ENCODE assay signal across 8 mouse cellular contexts in genomic region chr7:65644643-65645351, GRCm38 (mm10). TPM values are rescaled to one million over a fixed set of nuclear protein-coding genes. Genes with fewer than 3 reads are reported as not detected.
DNase-seq lines count a peak whose midpoint lies in the region; ATAC-seq lines count a peak whose summit lies in the region.

Gene Tarsl2 (plus strand): TSS chr7:65644898.

- WGBS in intestine, embryonic 14.5 days = under 1% methylated on average over 64 of the region's 64 CpGs

- no peaks in the 10 kb centered on the region for H3K9me3 ChIP-seq in intestine, embryonic 14.5 days (ENCODE audit: control insufficient read depth, low read length)

- H3K9ac ChIP-seq in intestine, embryonic 14.5 days (ENCODE audit: low read length) = peak within 1 kb of the TSS; percentile 45

- intact Hi-C loops in left cerebral cortex, postnatal 14 days (cut with DNase I) = loop anchor here (5.0 kb wide), 1 partner anchor 327 kb away; no protein-coding TSS in a partner anchor

- H3K27me3 ChIP-seq in intestine, embryonic 14.5 days (replicated peaks; ENCODE audit: control insufficient read depth, insufficient read depth, low read length) = peaks cover 10% of the 10 kb centered on the region; the same call in 1 of the 2 replicates

- no peaks in the 10 kb centered on the region for H3K4me1 ChIP-seq in intestine, embryonic 14.5 days (replicated peaks; ENCODE audit: control insufficient read depth, insufficient read depth, low read length)

- H3K27ac ChIP-seq in intestine, embryonic 14.5 days (ENCODE audit: low read depth) = peak within 1 kb of the TSS; percentile 28

- H3K4me3 ChIP-seq in intestine, embryonic 14.5 days (ENCODE audit: low read depth, low read length) = peak within 1 kb of the TSS; percentile 54

- peak; percentile 97 for ATAC-seq in intestine, embryonic 14.5 days (replicated peaks; ENCODE audit: low FRiP score, low TSS enrichment, low read depth)

- DNase-seq in adrenal gland, adult 18-20 months (ENCODE audit: low spot score in 2 of 2) = peak; percentile 94 to 97
- DNase-seq in embryo, embryonic 11 days = peak; percentile 97
- DNase-seq in gastrocnemius, postnatal 25 days = peak; percentile 93
- peak; percentile 96 for DNase-seq in intestine, embryonic 14.5 days (ENCODE audit: low spot score)
- peak; percentile 92 to 94 for DNase-seq in left cerebral cortex, postnatal 14 days (ENCODE audit: low spot score in 2 of 2)
- peak; percentile 94 for DNase-seq in mesoderm, embryonic 11.5 days (ENCODE audit: low read depth, low spot score)
- peak; percentile 93 to 95 for DNase-seq in right cerebral cortex, postnatal 36 days (ENCODE audit: low spot score in 2 of 2)
- DNase-seq in yolk sac, embryonic 10.5 days (ENCODE audit: low spot score) = peak; percentile 95

- peak within 1 kb of the TSS; percentile 67 for H3K4me2 ChIP-seq in intestine, embryonic 14.5 days (ENCODE audit: low read length)

- no peaks in the 10 kb centered on the region for H3K36me3 ChIP-seq in intestine, embryonic 14.5 days (ENCODE audit: control insufficient read depth, insufficient read depth, low read length)

RNA-seq across cellular contexts. Expression of gene Tarsl2, which starts in this region (rescaled TPM):
- total RNA-seq in adrenal gland, adult 18-20 months (2021) = 10 to 100 TPM; 12.7 to 18.1 TPM
- total RNA-seq in gastrocnemius, postnatal 25 days (2021) = 10 to 100 TPM; 50.7 to 56.3 TPM
- 8.5 and 8.9 TPM in 2 replicates for polyA plus RNA-seq in intestine, embryonic 14.5 days (2014; fragmentation: Nextera tagmentation; extraction: Ambion mirVana)
- total RNA-seq in left cerebral cortex, postnatal 14 days (2021) = 10 to 100 TPM; 48.5 to 49.3 TPM

Comparison
In these comparisons a context has a peak if more than half of its experiments do, and no peak if none do; other contexts are left out.
1. Peak in every context shown above with its lines: DNase-seq, ATAC-seq, H3K4me3 ChIP-seq and H3K27ac ChIP-seq.